Mouse (Mus musculus) olfactory bulb, adult 2 months (tissue): ENCODE data around the gene Ms4a3.

Experiments
- CTCF ChIP-seq: fragments of 200-500 bp; IDR thresholded peaks from 2 replicates; pipeline ENCODE4 v1.5.1; 2012; ENCODE audit warnings: low read depth, mild to moderate bottlenecking, low read length, moderate library complexity; ENCODE audit not compliant: insufficient read depth
- POLR2A ChIP-seq: fragments of 200-500 bp; IDR thresholded peaks from 2 replicates; pipeline ENCODE4 v1.6.1; 2012; ENCODE audit warnings: mild to moderate bottlenecking, low read depth, low read length, moderate library complexity; ENCODE audit not compliant: insufficient read depth

DNA sequence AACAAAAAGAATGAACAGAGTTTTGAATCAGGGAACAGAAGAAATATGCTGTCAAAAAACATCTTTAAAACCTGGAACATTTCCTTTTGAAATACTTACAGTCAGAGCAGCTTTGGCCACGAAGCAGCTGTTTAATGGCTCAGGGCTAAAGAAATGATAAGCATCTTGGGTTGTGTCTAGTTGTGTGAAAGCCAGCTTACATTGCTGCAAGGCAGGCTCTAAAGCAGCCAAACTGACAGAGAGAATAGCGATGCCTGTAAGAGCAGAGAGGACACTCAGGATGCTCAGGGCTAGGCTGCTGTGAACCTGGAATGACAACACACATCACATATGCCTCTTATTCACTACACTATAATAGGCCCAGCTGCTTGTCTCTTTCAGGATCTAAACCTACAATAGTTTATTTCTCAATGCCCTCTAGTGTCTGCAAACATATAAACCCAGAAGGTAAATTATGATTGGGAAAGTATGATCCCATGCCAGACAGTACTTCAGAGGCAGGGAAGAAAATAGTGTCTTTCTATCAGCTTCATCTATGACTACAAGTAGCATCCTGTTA lies 50.7 kb downstream of the Ms4a3 start:
- TF ChIP-seq CTCF (no peak), POLR2A (no peak)
